Mouse (Mus musculus): ENCODE measurements around the gene Mlst8. TPM values are rescaled to one million over a fixed set of nuclear protein-coding genes. Genes with fewer than 3 reads are reported as not detected.

Gene Mlst8
- polyA plus RNA-seq, 2 experiments, result 9.6 to 13.5 TPM

DNA sequence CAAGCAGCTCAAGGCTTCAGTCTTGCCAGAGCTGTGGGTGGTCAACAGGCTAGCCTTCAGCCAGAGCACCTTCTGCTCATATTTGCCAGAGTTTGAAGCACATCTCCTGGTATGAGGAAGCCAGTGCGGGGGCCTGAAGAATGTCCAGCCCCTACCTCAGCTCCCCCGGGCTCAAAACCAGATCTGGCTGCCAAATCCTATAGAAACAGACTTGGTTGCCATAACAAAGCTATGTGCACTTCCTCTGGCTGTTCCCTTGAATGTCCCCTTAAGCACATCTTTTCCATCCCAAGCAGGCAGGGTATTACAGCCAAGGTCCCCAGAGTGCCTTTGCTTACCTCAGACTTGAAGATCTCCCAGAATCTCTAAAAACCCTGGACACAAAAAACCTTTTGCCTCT is 45.9 kb upstream of the Mlst8 start:
- TF ChIP-seq CTCF (IDR thresholded peaks at IDR 0.05; ENCODE audit: low read depth) (no peak), EP300 (IDR thresholded peaks at IDR 0.05; ENCODE audit: low read depth) (no peak)
- Histone ChIP-seq H3K27me3 (ENCODE audit: control insufficient read depth, insufficient read depth, low read length) (no peaks in the 10 kb centered on the region), H3K9me3 (ENCODE audit: control insufficient read depth, low read length) (no peaks in the 10 kb centered on the region), H3K4me3 (ENCODE audit: insufficient read depth in 1 of 2, low read depth in 2 of 2, low read length in 2 of 2) (no peak overlapping the region), H3K4me2 (ENCODE audit: low read depth) (no peak overlapping the region), H3K9ac (replicated peaks) (no peak overlapping the region), H3K4me1 (replicated peaks; ENCODE audit: control insufficient read depth in 2 of 2, insufficient read depth in 2 of 2, low read length in 1 of 2) (peaks cover 11 to 22% of the 10 kb centered on the region in 2 experiments), H3K36me3 (replicated peaks; ENCODE audit: control insufficient read depth, insufficient read depth, low read depth) (no peaks in the 10 kb centered on the region; the same call in 1 of the 2 replicates), H3K27ac (no peak overlapping the region)
- DNase-seq (ENCODE audit: low read depth in 3 of 3, low spot score in 3 of 3) (no peak), ATAC-seq (ENCODE audit: insufficient read depth) (no peak)
- 82% methylated on average over 2 of the region's 2 CpGs for WGBS (ENCODE audit: insufficient replicate concordance)

- WGBS (ENCODE audit: insufficient replicate concordance), result 70% methylated on average over 4 of the region's 4 CpGs
- Histone ChIP-seq H3K27ac (no peak overlapping the region), H3K36me3 (replicated peaks; ENCODE audit: control insufficient read depth, insufficient read depth, low read depth) (peaks cover 12% of the 10 kb centered on the region), H3K4me1 (replicated peaks; ENCODE audit: control insufficient read depth in 2 of 2, insufficient read depth in 2 of 2, low read length in 1 of 2) (no peaks in the 10 kb centered on the region), H3K4me2 (ENCODE audit: low read depth) (no peak overlapping the region), H3K4me3 (ENCODE audit: insufficient read depth in 1 of 2, low read depth in 2 of 2, low read length in 2 of 2) (no peak overlapping the region), H3K9ac (replicated peaks) (no peak overlapping the region), H3K27me3 (ENCODE audit: control insufficient read depth, insufficient read depth, low read length) (no peaks in the 10 kb centered on the region), H3K9me3 (ENCODE audit: control insufficient read depth, low read length) (no peaks in the 10 kb centered on the region)
- DNase-seq (ENCODE audit: low read depth in 3 of 3, low spot score in 3 of 3) (no peak), ATAC-seq (ENCODE audit: insufficient read depth) (no peak)
- TF ChIP-seq EP300 (IDR thresholded peaks at IDR 0.05; ENCODE audit: low read depth) (no peak), CTCF (IDR thresholded peaks at IDR 0.05; ENCODE audit: low read depth) (no peak)
Measured at GRCm38 (mm10) chr17:24520450-24520849, 41.6 kb upstream of the Mlst8 start.

DNA sequence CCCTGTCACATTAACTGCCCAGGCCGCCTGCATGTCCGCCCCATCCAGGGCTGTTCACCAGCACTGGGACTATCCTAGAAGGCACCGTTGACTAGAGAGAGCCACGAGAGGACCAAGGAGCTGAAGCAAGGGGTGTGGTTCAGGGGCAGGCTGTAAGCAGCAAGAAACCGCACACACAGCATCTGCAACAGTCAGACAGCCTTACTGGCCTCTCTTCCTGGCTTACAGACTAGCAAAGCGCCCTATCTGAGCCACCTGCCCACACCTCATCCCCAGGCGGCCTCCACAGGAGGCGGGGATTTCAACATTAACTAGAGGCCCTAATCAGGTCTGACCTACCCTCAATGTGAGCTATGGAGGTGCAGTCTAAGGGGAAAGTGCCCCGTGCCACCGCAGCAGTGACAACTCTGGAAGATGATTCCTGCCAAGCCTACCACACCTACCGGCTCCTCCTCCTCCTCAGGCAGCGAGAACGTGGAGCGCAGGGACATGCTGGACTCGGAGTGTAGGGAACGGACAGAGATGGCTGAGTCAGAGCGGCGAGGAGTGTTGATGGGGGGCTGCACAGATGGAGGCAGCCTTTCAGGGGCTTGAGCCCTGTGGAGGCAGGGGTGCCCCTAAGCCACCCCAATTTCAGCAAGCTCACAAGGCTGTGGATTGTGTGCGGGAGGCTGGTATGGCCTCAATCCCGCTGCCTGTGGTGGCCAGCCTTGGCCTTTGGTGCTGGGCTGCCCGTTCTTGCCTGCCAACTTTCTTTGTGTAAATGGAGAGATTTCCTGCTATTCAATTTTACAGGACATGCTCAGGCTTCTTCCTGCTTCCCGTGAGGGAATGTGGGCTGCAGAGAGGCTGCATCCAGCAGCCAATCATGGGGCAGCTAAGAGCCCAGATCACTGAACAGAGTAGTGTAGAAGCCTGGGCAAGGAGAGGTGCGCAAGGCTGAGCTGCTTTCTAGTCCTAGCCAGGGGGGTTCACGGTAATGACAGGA is 35.7 kb upstream of the Mlst8 start:
- Histone ChIP-seq H3K27me3 (ENCODE audit: control insufficient read depth, insufficient read depth, low read length) (no peaks in the 10 kb centered on the region), H3K27ac (no peak overlapping the region), H3K4me1 (replicated peaks; ENCODE audit: control insufficient read depth in 2 of 2, insufficient read depth in 2 of 2, low read length in 1 of 2) (no peaks in the 10 kb centered on the region), H3K4me3 (ENCODE audit: insufficient read depth in 1 of 2, low read depth in 2 of 2, low read length in 2 of 2) (no peak overlapping the region), H3K36me3 (replicated peaks; ENCODE audit: control insufficient read depth, insufficient read depth, low read depth) (peaks cover 34% of the 10 kb centered on the region), H3K9me3 (ENCODE audit: control insufficient read depth, low read length) (no peaks in the 10 kb centered on the region), H3K4me2 (ENCODE audit: low read depth) (no peak overlapping the region), H3K9ac (replicated peaks) (no peak overlapping the region)
- ATAC-seq (ENCODE audit: insufficient read depth) (peak; percentile 55), DNase-seq (ENCODE audit: low read depth in 3 of 3, low spot score in 3 of 3) (no peak)
- TF ChIP-seq CTCF (IDR thresholded peaks at IDR 0.05; ENCODE audit: low read depth), result no peak
- TF ChIP-seq EP300 (IDR thresholded peaks at IDR 0.05; ENCODE audit: low read depth), result no peak
- 77% methylated on average over 24 of the region's 24 CpGs for WGBS (ENCODE audit: insufficient replicate concordance)

DNA sequence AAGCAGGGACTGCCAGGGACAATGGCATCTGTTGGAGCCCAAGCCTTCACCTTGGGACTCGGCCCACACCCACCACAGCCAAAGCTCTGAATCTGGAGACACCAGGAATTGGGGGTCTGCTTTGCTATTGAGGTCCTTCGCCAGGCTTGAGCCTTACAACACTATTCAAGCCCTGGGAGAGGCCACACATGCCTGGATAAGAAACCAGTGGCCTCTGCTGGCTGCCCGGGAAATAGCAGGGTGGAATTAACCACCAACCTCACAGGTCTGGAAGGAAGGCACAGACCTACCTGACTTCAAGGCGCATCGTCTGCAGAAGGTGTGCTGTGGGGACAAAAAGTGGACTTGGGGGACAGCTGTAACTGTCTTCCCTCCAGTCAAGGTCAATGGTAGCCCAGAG is 34.7 kb upstream of the Mlst8 start:
- Histone ChIP-seq H3K9ac (replicated peaks) (no peak overlapping the region), H3K4me2 (ENCODE audit: low read depth) (no peak overlapping the region), H3K9me3 (ENCODE audit: control insufficient read depth, low read length) (no peaks in the 10 kb centered on the region), H3K27me3 (ENCODE audit: control insufficient read depth, insufficient read depth, low read length) (no peaks in the 10 kb centered on the region), H3K36me3 (replicated peaks; ENCODE audit: control insufficient read depth, insufficient read depth, low read depth) (peaks cover 36% of the 10 kb centered on the region), H3K27ac (no peak overlapping the region), H3K4me3 (ENCODE audit: insufficient read depth in 1 of 2, low read depth in 2 of 2, low read length in 2 of 2) (no peak overlapping the region), H3K4me1 (replicated peaks; ENCODE audit: control insufficient read depth in 2 of 2, insufficient read depth in 2 of 2, low read length in 1 of 2) (no peaks in the 10 kb centered on the region)
- no peak; the same call in 1 of the 2 replicates for ATAC-seq (ENCODE audit: insufficient read depth)
- no peak for DNase-seq (ENCODE audit: low read depth in 3 of 3, low spot score in 3 of 3)
- TF ChIP-seq EP300 (IDR thresholded peaks at IDR 0.05; ENCODE audit: low read depth) (no peak), CTCF (IDR thresholded peaks at IDR 0.05; ENCODE audit: low read depth) (peak; percentile 79)
- 56% methylated on average over 5 of the region's 5 CpGs for WGBS (ENCODE audit: insufficient replicate concordance)

DNA sequence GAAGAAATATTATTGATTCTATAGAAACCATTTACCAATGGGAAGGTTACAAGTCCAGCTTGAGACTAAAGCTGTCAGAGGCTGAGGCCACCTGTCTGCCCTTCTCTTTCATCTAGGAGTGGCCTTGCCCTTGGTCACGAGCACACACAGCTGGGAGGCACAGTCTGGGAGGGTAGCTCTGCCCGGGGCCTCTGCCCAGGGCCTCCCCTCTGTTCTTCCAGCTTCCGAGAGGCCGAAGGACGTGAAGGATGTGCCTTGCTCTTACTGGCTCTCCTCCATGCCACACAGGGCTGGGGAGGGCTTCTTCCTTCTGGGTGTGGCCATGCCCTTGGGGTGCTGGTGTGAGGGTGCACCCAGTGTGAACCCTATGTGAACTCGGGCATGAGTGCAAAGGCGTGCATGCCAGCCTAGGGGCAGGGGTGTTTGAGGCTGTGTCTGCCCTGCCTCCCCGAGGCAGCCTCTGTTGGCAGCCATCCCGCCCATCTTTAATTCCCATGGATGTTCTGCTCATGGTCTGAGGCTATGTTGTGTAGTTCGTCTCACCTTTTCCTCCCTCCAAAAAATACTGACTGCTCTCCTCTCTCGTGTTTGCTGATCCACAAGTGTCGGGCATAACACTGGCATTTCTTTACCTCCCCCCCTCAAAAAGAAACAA is 29.1 kb upstream of the Mlst8 start:
- WGBS (ENCODE audit: insufficient replicate concordance), result 68% methylated on average over 12 of the region's 12 CpGs
- Histone ChIP-seq H3K9me3 (ENCODE audit: control insufficient read depth, low read length) (no peaks in the 10 kb centered on the region), H3K36me3 (replicated peaks; ENCODE audit: control insufficient read depth, insufficient read depth, low read depth) (peaks cover 27% of the 10 kb centered on the region), H3K4me3 (ENCODE audit: insufficient read depth in 1 of 2, low read depth in 2 of 2, low read length in 2 of 2) (no peak overlapping the region), H3K4me2 (ENCODE audit: low read depth) (no peak overlapping the region), H3K27ac (no peak overlapping the region), H3K9ac (replicated peaks) (no peak overlapping the region), H3K27me3 (ENCODE audit: control insufficient read depth, insufficient read depth, low read length) (no peaks in the 10 kb centered on the region), H3K4me1 (replicated peaks; ENCODE audit: control insufficient read depth in 2 of 2, insufficient read depth in 2 of 2, low read length in 1 of 2) (no peaks in the 10 kb centered on the region)
- DNase-seq (ENCODE audit: low read depth in 3 of 3, low spot score in 3 of 3) (no peak), ATAC-seq (ENCODE audit: insufficient read depth) (no peak)
- TF ChIP-seq EP300 (IDR thresholded peaks at IDR 0.05; ENCODE audit: low read depth), result no peak
- no peak for TF ChIP-seq CTCF (IDR thresholded peaks at IDR 0.05; ENCODE audit: low read depth)

Measured in liver, embryonic 14.5 days (tissue).